Mouse (Mus musculus) spleen, postnatal 0 days (tissue): Measurements from ENCODE around the gene Olfr1303. TPM values are rescaled to one million over a fixed set of nuclear protein-coding genes. Genes with fewer than 3 reads are reported as not detected.

ENCODE experiments used
- polyA plus RNA-seq: library from polyadenylated mRNA; unstranded; fragments of >200 nt; fragmentation: Nextera tagmentation; extraction: Ambion mirVana; gene quantifications from 2 replicates; pipeline ENCODE4 v1.2.1, GENCODE M21; 2015

Gene Olfr1303
- not detected in 2 replicates for polyA plus RNA-seq

DNA sequence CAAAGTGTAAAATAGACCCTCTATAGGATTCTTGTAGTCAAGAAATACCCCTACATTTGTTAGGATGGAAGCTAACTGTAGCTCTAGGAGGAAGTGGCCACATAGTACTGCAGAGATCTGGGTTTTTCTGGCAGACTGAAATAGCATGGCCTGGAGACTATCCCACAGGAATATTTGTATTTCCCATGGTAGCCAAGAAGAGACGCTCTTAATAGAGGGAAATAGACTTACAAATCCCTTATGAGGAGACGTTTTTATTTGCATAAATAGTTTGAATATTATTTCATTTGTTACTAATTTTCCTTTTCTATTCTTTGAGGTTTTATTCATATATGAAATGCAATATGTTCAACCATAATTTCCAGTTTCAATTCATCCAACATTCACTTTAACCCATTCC lies at the start of gene Olfr1303:
Gene Olfr1303 (minus strand): TSS at position 101 of the 400 bp plus-strand sequence.

DNA sequence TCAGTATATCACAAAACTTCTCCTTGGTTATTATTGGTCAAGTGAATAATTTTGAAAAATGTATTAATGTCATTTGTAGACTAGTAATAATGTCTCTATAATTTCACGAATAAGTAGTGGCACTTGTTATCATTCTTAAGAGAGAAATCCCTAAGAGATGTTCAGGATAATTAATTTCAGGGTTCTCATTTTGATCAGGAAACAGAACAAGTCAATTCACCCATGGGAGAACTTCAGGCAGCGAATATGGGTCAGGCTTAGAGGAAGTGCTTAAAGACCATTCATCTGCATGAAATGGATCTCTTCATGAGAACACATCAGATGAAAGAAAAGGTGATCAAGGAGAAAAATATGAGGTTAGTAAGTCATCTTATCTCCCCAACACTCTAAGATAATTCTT lies 43.0 kb downstream of the Olfr1303 start, which contains the start of gene Olfr1302:
Gene Olfr1302 (plus strand): TSS at position 301 of the 400 bp plus-strand sequence.

Other genes with a start within 250 kb of the Olfr1303 start
- not detected in 2 replicates for gene Olfr1297, start 193.8 kb downstream of the Olfr1303 start, polyA plus RNA-seq
- not detected in 2 replicates for gene Olfr1298, start 171.1 kb downstream of the Olfr1303 start, polyA plus RNA-seq
- not detected in 2 replicates for gene Olfr1299, start 158.9 kb downstream of the Olfr1303 start, polyA plus RNA-seq
- gene Olfr1301, start 69.3 kb downstream of the Olfr1303 start, polyA plus RNA-seq = not detected in 2 replicates
- gene Olfr1302, start 42.9 kb downstream of the Olfr1303 start, polyA plus RNA-seq = not detected in 2 replicates
- gene Olfr1305, start 56.8 kb upstream of the Olfr1303 start, polyA plus RNA-seq = not detected in 2 replicates
- not detected in 2 replicates for gene Olfr1306, start 95.9 kb upstream of the Olfr1303 start, polyA plus RNA-seq
- not detected in 2 replicates for gene Olfr1307, start 129.1 kb upstream of the Olfr1303 start, polyA plus RNA-seq
- gene Olfr1308, start 144.6 kb upstream of the Olfr1303 start, polyA plus RNA-seq = not detected in 2 replicates
- gene Olfr1309, start 169.9 kb upstream of the Olfr1303 start, polyA plus RNA-seq = not detected in 2 replicates
- gene Olfr1310, start 192.4 kb upstream of the Olfr1303 start, polyA plus RNA-seq = not detected in 2 replicates
- gene Olfr1311, start 204.1 kb upstream of the Olfr1303 start, polyA plus RNA-seq = not detected in 2 replicates
- gene Olfr1312, start 229.9 kb upstream of the Olfr1303 start, polyA plus RNA-seq = not detected in 2 replicates